ENCODE assay signal across 9 mouse cellular contexts in the genomic region with DNA sequence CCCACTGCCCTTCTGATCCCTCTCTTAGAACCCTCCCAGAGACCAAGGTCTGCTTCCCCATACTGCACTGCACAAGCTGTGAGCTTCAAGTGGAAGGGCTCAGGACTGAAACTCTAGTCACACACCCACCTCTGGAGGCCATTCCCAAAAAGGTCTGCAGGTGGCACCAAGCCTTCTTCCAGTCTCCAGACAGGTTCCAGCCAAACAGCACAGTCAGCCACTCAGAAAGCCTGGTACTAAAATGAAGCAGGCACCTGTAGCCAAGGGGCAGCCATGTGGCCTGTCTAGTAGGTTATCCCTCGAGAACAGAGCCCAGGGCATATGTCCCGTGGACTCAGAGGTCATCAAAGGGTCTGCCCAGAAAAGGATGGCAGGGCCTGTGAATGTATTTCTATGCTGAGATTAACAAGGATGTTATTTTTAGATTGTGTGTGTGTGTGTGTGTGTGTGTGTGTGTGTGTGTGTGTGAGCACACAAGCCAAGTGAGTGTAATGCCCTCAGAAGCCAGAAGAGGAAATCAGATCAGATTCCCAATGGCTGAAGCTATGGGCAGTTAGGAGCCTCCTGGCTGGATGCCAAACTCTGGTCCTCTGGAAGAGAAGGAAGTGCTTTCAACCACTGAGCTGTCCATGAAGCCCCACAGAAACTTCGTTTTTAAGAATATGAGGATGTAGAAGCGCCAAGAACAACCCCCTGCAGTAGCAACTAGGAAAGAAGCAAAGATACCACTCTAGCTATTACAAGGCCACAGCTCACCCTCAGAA. TPM values are rescaled to one million over a fixed set of nuclear protein-coding genes. Genes with fewer than 3 reads are reported as not detected.
A peak's percentile ranks its signal among the peaks of the same experiment; 100 is the strongest.
DNase-seq lines count a peak whose midpoint lies in the region; ATAC-seq lines count a peak whose summit lies in the region.
"Had no signal": no experiment of that assay in that cellular context is flagged by ENCODE, and none has a peak within 500 bp of the region (broad histone marks: within the 10 kb centered on the region; RNA-seq: fewer than 3 reads in every experiment).

A gene (minus strand): TSS at position 291 of the 764 bp plus-strand sequence.

- no peak for DNase-seq in forebrain, embryonic 11.5 days (ENCODE audit: low spot score)
- DNase-seq in neural tube, embryonic 11.5 days (ENCODE audit: low spot score): no peak
- DNase-seq in neural tube, embryonic 10.5 days (ENCODE audit: extremely low spot score, low spot score): no peak
- peak in 1 of 2 experiments; percentile 48 for DNase-seq in layer of hippocampus, postnatal 10 days (ENCODE audit: low spot score in 2 of 2)
- peak; percentile 63 for DNase-seq in right cerebral cortex, postnatal 4 days
- DNase-seq in adrenal gland, postnatal 10 days: no peak
- no peak for DNase-seq in gastrocnemius, postnatal 25 days

- no peaks in the 10 kb centered on the region for H3K9me3 ChIP-seq in forebrain, embryonic 13.5 days (replicated peaks)
- H3K9me3 ChIP-seq in forebrain, embryonic 11.5 days (ENCODE audit: control insufficient read depth, low read length): no peaks in the 10 kb centered on the region
- no peaks in the 10 kb centered on the region for H3K9me3 ChIP-seq in neural tube, embryonic 11.5 days (ENCODE audit: control insufficient read depth, low read length)
- H3K9me3 ChIP-seq: limb, embryonic 12.5 days had no signal

- H3K9ac ChIP-seq in forebrain, embryonic 13.5 days: no peak within 1 kb of the TSS
- H3K9ac ChIP-seq in forebrain, embryonic 11.5 days (ENCODE audit: low read length): no peak within 1 kb of the TSS
- H3K9ac ChIP-seq in neural tube, embryonic 11.5 days (ENCODE audit: low read length): no peak within 1 kb of the TSS
- H3K9ac ChIP-seq: limb, embryonic 12.5 days had no signal

- no peaks in the 10 kb centered on the region for H3K36me3 ChIP-seq in forebrain, embryonic 13.5 days (ENCODE audit: poor library complexity, severe bottlenecking)
- no peaks in the 10 kb centered on the region for H3K36me3 ChIP-seq in forebrain, embryonic 11.5 days (ENCODE audit: control insufficient read depth, insufficient read depth, low read length)
- no peaks in the 10 kb centered on the region for H3K36me3 ChIP-seq in neural tube, embryonic 11.5 days (ENCODE audit: control insufficient read depth, insufficient read depth, low read length)
- H3K36me3 ChIP-seq: limb, embryonic 12.5 days had no signal

- peaks cover 46% of the 10 kb centered on the region for H3K4me1 ChIP-seq in forebrain, embryonic 13.5 days
- peaks cover 26% of the 10 kb centered on the region for H3K4me1 ChIP-seq in forebrain, embryonic 11.5 days (replicated peaks; ENCODE audit: control insufficient read depth, insufficient read depth, low read length)
- peaks cover 14% of the 10 kb centered on the region for H3K4me1 ChIP-seq in neural tube, embryonic 11.5 days (ENCODE audit: control insufficient read depth, insufficient read depth, low read length)

- ATAC-seq in forebrain, embryonic 13.5 days: no peak
- ATAC-seq in forebrain, embryonic 11.5 days (replicated peaks; ENCODE audit: low FRiP score): no peak
- no peak for ATAC-seq in neural tube, embryonic 11.5 days (ENCODE audit: insufficient read depth, low FRiP score, low TSS enrichment)

- peaks cover 36% of the 10 kb centered on the region for H3K27me3 ChIP-seq in forebrain, embryonic 13.5 days
- peaks cover 31% of the 10 kb centered on the region for H3K27me3 ChIP-seq in forebrain, embryonic 11.5 days (ENCODE audit: control insufficient read depth, insufficient read depth, low read length)
- H3K27me3 ChIP-seq in neural tube, embryonic 11.5 days (ENCODE audit: control insufficient read depth, insufficient read depth, low read length): peaks cover 35% of the 10 kb centered on the region

- H3K4me2 ChIP-seq in forebrain, embryonic 13.5 days: no peak within 1 kb of the TSS
- no peak within 1 kb of the TSS; the same call in 1 of the 2 replicates for H3K4me2 ChIP-seq in forebrain, embryonic 11.5 days (ENCODE audit: low read depth, low read length, severe bottlenecking)
- no peak within 1 kb of the TSS for H3K4me2 ChIP-seq in neural tube, embryonic 11.5 days (ENCODE audit: low read depth)

- 59% methylated on average over 4 of the region's 4 CpGs for WGBS in forebrain, embryonic 13.5 days
- 67% methylated on average over 4 of the region's 4 CpGs for WGBS in forebrain, embryonic 11.5 days
- 65% methylated on average over 4 of the region's 4 CpGs for WGBS in neural tube, embryonic 11.5 days

- no peak within 1 kb of the TSS for H3K4me3 ChIP-seq in forebrain, embryonic 13.5 days
- H3K4me3 ChIP-seq in forebrain, embryonic 11.5 days (ENCODE audit: low read depth, low read length): no peak within 1 kb of the TSS
- H3K4me3 ChIP-seq in neural tube, embryonic 11.5 days (ENCODE audit: low read depth, low read length): no peak within 1 kb of the TSS

- H3K27ac ChIP-seq in forebrain, embryonic 13.5 days: no peak within 1 kb of the TSS
- no peak within 1 kb of the TSS for H3K27ac ChIP-seq in forebrain, embryonic 11.5 days (ENCODE audit: low read depth, low read length)
- H3K27ac ChIP-seq in neural tube, embryonic 11.5 days (ENCODE audit: low read depth, low read length): 0 out of 2 replicates have a peak within 1 kb of the TSS, but pooled peaks have one; percentile 56
- H3K27ac ChIP-seq: limb, embryonic 12.5 days had no signal

RNA-seq across cellular contexts. Expression of the gene that starts here (rescaled TPM):
- polyA plus RNA-seq in forebrain, embryonic 13.5 days (2015; fragmentation: Nextera tagmentation; extraction: Ambion mirVana): 32.0 and 34.0 TPM in 2 replicates
- 6.9 and 8.8 TPM in 2 replicates for polyA plus RNA-seq in forebrain, embryonic 11.5 days (2014; fragmentation: Nextera tagmentation; extraction: Ambion mirVana)
- 16.1 and 16.2 TPM in 2 replicates for polyA plus RNA-seq in neural tube, embryonic 11.5 days (2014; fragmentation: Nextera tagmentation; extraction: Ambion mirVana)
- total RNA-seq in layer of hippocampus, postnatal 10 days (2021): 100 to 1,000 TPM; 205 to 226 TPM
- total RNA-seq in adrenal gland, postnatal 10 days (2021): 1 to 10 TPM; 3.4 to 4.3 TPM
- total RNA-seq in gastrocnemius, postnatal 25 days (2021): under 1 TPM; 0.16 to 0.28 TPM

Comparison
In these comparisons a context has a peak if more than half of its experiments do, and no peak if none do; other contexts are left out.
1. RNA of the gene that starts here (total RNA-seq): 205 to 226 TPM in layer of hippocampus, postnatal 10 days; 3.4 to 4.3 TPM in adrenal gland, postnatal 10 days and 0.16 to 0.28 TPM in gastrocnemius, postnatal 25 days; every median in the first group is over 10 times any median in the second.